Mouse (Mus musculus) kidney, adult 2 months (tissue): ENCODE measurements around the gene Cldn14.

Experiments
- CTCF ChIP-seq: fragments of 200-500 bp; conservative IDR thresholded peaks from 2 replicates; pipeline ENCODE4 v1.5.1; 2011; ENCODE audit warnings: low read depth, mild to moderate bottlenecking, control low read depth, low read length, moderate library complexity, mixed read lengths; ENCODE audit not compliant: insufficient read depth, insufficient read length
- POLR2A ChIP-seq: fragments of 200-500 bp; IDR thresholded peaks from one replicate; pipeline ENCODE4 v1.6.1; 2011; ENCODE audit warnings: low read depth, low read length, control low read depth

DNA sequence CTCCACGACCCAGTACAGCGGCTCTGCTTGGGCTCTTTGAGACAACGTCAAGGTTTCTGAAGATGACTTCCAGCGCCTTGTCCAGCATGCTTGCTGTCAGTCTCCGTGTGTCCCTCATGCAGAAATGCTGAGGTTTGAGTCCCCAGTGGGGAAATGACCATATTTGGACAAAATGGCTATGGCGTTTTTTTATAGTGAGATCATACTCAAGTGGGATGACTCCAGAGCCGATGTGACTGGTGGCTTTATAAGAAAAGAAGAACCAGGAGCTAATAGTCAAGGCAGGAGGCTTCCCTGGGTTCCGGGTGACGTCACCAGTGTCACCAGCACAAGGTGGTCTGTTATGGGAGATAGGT lies 30.3 kb upstream of the Cldn14 start:
- TF ChIP-seq CTCF, result no peak
- no peak for TF ChIP-seq POLR2A
